Mouse (Mus musculus): ENCODE data around the gene Pvalb. TPM values are rescaled to one million over a fixed set of nuclear protein-coding genes. Genes with fewer than 3 reads are reported as not detected.

Pvalb gene
- polyA plus RNA-seq, 1 experiment from 2014 or later, result 0.44 TPM

Other genes starting within 250 kb of the Pvalb start
- 4.9 and 5.2 TPM in 2 replicates for gene Foxred2, start 249.7 kb downstream of the Pvalb start, polyA plus RNA-seq (2015; fragmentation: Nextera tagmentation; extraction: Ambion mirVana)
- 212 and 222 TPM in 2 replicates for gene Eif3d, start 235.6 kb downstream of the Pvalb start, polyA plus RNA-seq (2015; fragmentation: Nextera tagmentation; extraction: Ambion mirVana)
- not detected in 2 replicates for gene Cacng2, start 86.4 kb downstream of the Pvalb start, polyA plus RNA-seq (2015; fragmentation: Nextera tagmentation; extraction: Ambion mirVana)
- 83.7 and 91.0 TPM in 2 replicates for gene Ift27, start 32.3 kb downstream of the Pvalb start, polyA plus RNA-seq (2015; fragmentation: Nextera tagmentation; extraction: Ambion mirVana)
- gene Ncf4, start 38.4 kb upstream of the Pvalb start, polyA plus RNA-seq (2015; fragmentation: Nextera tagmentation; extraction: Ambion mirVana), result 1.8 and 3.1 TPM in 2 replicates
- 0.12 and 0.19 TPM in 2 replicates for gene Csf2rb2, start 99.3 kb upstream of the Pvalb start, polyA plus RNA-seq (2015; fragmentation: Nextera tagmentation; extraction: Ambion mirVana)
- 1.3 TPM in 2 replicates for gene Csf2rb, start 119.4 kb upstream of the Pvalb start, polyA plus RNA-seq (2015; fragmentation: Nextera tagmentation; extraction: Ambion mirVana)
- gene Tex33, start 189.5 kb upstream of the Pvalb start, polyA plus RNA-seq (2015; fragmentation: Nextera tagmentation; extraction: Ambion mirVana), result not detected in 2 replicates
- 64.4 and 76.4 TPM in 2 replicates for gene Tst, start 199.5 kb upstream of the Pvalb start, polyA plus RNA-seq (2015; fragmentation: Nextera tagmentation; extraction: Ambion mirVana)
- gene Mpst, start 200.0 kb upstream of the Pvalb start, polyA plus RNA-seq (2015; fragmentation: Nextera tagmentation; extraction: Ambion mirVana), result 3.2 and 5.3 TPM in 2 replicates
- gene Kctd17, start 222.2 kb upstream of the Pvalb start, polyA plus RNA-seq (2015; fragmentation: Nextera tagmentation; extraction: Ambion mirVana), result 41.5 and 43.1 TPM in 2 replicates